Mouse (Mus musculus): ENCODE results near the gene Nrp2.

Nrp2 gene

GRCm38 (mm10) chr1:62843215-62843614 lies 140.1 kb downstream of the Nrp2 start:
- in situ Hi-C loops (cut with MboI; ENCODE audit: unreplicated experiment in 2 of 2) = no loop called here

- in situ Hi-C loops (cut with MboI; ENCODE audit: unreplicated experiment in 2 of 2) = no loop called here
These were observed 148.2 kb downstream of the Nrp2 start for GRCm38 (mm10) chr1:62850990-62851940.

GRCm38 (mm10) chr1:62853362-62853761 lies 150.3 kb downstream of the Nrp2 start:
- in situ Hi-C loops (cut with MboI; ENCODE audit: unreplicated experiment in 2 of 2) = no loop called here

- in situ Hi-C loops (cut with MboI; ENCODE audit: unreplicated experiment in 2 of 2) = no loop called here
These were observed 150.9 kb downstream of the Nrp2 start for GRCm38 (mm10) chr1:62853996-62854395.

- in situ Hi-C loops (cut with MboI; ENCODE audit: unreplicated experiment in 2 of 2) = no loop called here
These were observed 156.0 kb downstream of the Nrp2 start for GRCm38 (mm10) chr1:62859098-62859497.

- in situ Hi-C loops (cut with MboI; ENCODE audit: unreplicated experiment in 2 of 2) = no loop called here
These were observed 156.6 kb downstream of the Nrp2 start for GRCm38 (mm10) chr1:62859556-62860300.

GRCm38 (mm10) chr1:62860327-62860726 lies 157.2 kb downstream of the Nrp2 start:
- in situ Hi-C loops (cut with MboI; ENCODE audit: unreplicated experiment in 2 of 2) = no loop called here

- in situ Hi-C loops (cut with MboI; ENCODE audit: unreplicated experiment in 2 of 2) = no loop called here
These were observed 157.7 kb downstream of the Nrp2 start for GRCm38 (mm10) chr1:62860788-62861187.

Measured in v-Abl transformed pro-B cells (cell line).